26 mouse cellular contexts compared by ENCODE assay signal in genomic region chr13:100752529-100752928, GRCm38 (mm10). TPM values are rescaled to one million over a fixed set of nuclear protein-coding genes. Genes with fewer than 3 reads are reported as not detected.
A peak's percentile ranks its signal among the peaks of the same experiment; 100 is the strongest.
DNase-seq lines count a peak whose midpoint lies in the region; ATAC-seq and TF ChIP-seq lines count a peak whose summit lies in the region.
"Had no signal": no experiment of that assay in that cellular context is flagged by ENCODE, and none has a peak within 500 bp of the region (broad histone marks: within the 10 kb centered on the region; RNA-seq: fewer than 3 reads in every experiment).

No protein-coding gene starts in this region.

- no peaks in the 10 kb centered on the region for H3K27me3 ChIP-seq in heart, embryonic 10.5 days (ENCODE audit: insufficient read depth, poor library complexity, severe bottlenecking)
- no peaks in the 10 kb centered on the region for H3K27me3 ChIP-seq in liver, embryonic 14.5 days (ENCODE audit: control insufficient read depth, insufficient read depth, low read length)
- H3K27me3 ChIP-seq: embryonic facial prominence, embryonic 13.5 days; forebrain, embryonic 13.5 days; heart, embryonic 12.5 days; hindbrain, embryonic 15.5 days; intestine, embryonic 15.5 days; midbrain, embryonic 13.5 days had no signal

- no peak for TF ChIP-seq CTCF in liver, embryonic 14.5 days (IDR thresholded peaks at IDR 0.05; ENCODE audit: low read depth)

- H3K9me3 ChIP-seq in heart, embryonic 10.5 days, result no peaks in the 10 kb centered on the region
- no peaks in the 10 kb centered on the region for H3K9me3 ChIP-seq in liver, embryonic 14.5 days (ENCODE audit: control insufficient read depth, low read length)
- H3K9me3 ChIP-seq: embryonic facial prominence, embryonic 13.5 days; forebrain, embryonic 13.5 days; heart, embryonic 12.5 days; hindbrain, embryonic 15.5 days; intestine, embryonic 15.5 days; midbrain, embryonic 13.5 days had no signal

- no peaks in the 10 kb centered on the region for H3K36me3 ChIP-seq in heart, embryonic 10.5 days
- H3K36me3 ChIP-seq in liver, embryonic 14.5 days (replicated peaks; ENCODE audit: control insufficient read depth, insufficient read depth, low read depth), result no peaks in the 10 kb centered on the region
- H3K36me3 ChIP-seq: embryonic facial prominence, embryonic 13.5 days; heart, embryonic 12.5 days; hindbrain, embryonic 10.5 days; hindbrain, embryonic 15.5 days; intestine, embryonic 15.5 days; midbrain, embryonic 13.5 days had no signal

- TF ChIP-seq EP300 in liver, embryonic 14.5 days (IDR thresholded peaks at IDR 0.05; ENCODE audit: low read depth), result no peak

- peak overlapping the region; percentile 31 for H3K9ac ChIP-seq in liver, embryonic 14.5 days (replicated peaks)
- H3K9ac ChIP-seq: embryonic facial prominence, embryonic 13.5 days; forebrain, embryonic 13.5 days; heart, embryonic 12.5 days; hindbrain, embryonic 15.5 days; intestine, embryonic 15.5 days; midbrain, embryonic 13.5 days had no signal

- H3K4me3 ChIP-seq in heart, embryonic 10.5 days, result no peak overlapping the region
- no peak overlapping the region for H3K4me3 ChIP-seq in liver, embryonic 14.5 days (ENCODE audit: insufficient read depth in 1 of 2, low read depth in 2 of 2, low read length in 2 of 2)
- H3K4me3 ChIP-seq: embryonic facial prominence, embryonic 13.5 days; forebrain, embryonic 13.5 days; heart, embryonic 12.5 days; hindbrain, embryonic 10.5 days; hindbrain, embryonic 15.5 days; intestine, embryonic 15.5 days; midbrain, embryonic 13.5 days had no signal

- H3K4me1 ChIP-seq in heart, embryonic 10.5 days, result 0 out of 2 replicates have a peak, but pooled peaks cover 4% of the 10 kb centered on the region
- peaks cover 32 to 43% of the 10 kb centered on the region in 2 experiments for H3K4me1 ChIP-seq in liver, embryonic 14.5 days (replicated peaks; ENCODE audit: control insufficient read depth in 2 of 2, insufficient read depth in 2 of 2, low read length in 1 of 2)
- H3K4me1 ChIP-seq: embryonic facial prominence, embryonic 13.5 days; forebrain, embryonic 13.5 days; hindbrain, embryonic 10.5 days; hindbrain, embryonic 15.5 days; intestine, embryonic 15.5 days; midbrain, embryonic 13.5 days had no signal

- no peak for DNase-seq in heart, embryonic 10.5 days (ENCODE audit: low spot score)
- no peak for DNase-seq in heart, postnatal 14 days
- peak in 1 of 3 experiments; percentile 47 for DNase-seq in liver, embryonic 14.5 days (ENCODE audit: low read depth in 3 of 3, low spot score in 3 of 3)
- no peak for DNase-seq in spleen, postnatal 36 days (ENCODE audit: low spot score in 2 of 2)
- no peak for DNase-seq in frontal cortex, adult 2 months (ENCODE audit: extremely low spot score in 1 of 2, low spot score in 1 of 2)
- DNase-seq in cerebellum, postnatal 36 days, result no peak
- DNase-seq: adrenal gland, postnatal 25 days; cerebellum, adult 11-12 months; cerebellum, adult 9-11 months; gastrocnemius, postnatal 25 days; heart, adult 18-20 months; kidney, adult 8-10 months; kidney, postnatal 10 days; layer of hippocampus, postnatal 36 days; thymus, adult 18-20 months; thymus, postnatal 25 days had no signal

- WGBS in heart, embryonic 10.5 days, result 70% methylated on average over 8 of the region's 8 CpGs
- WGBS in liver, embryonic 14.5 days (ENCODE audit: insufficient replicate concordance), result 46% methylated on average over 8 of the region's 8 CpGs

- peak overlapping the region; percentile 33 for H3K4me2 ChIP-seq in liver, embryonic 14.5 days (ENCODE audit: low read depth)
- H3K4me2 ChIP-seq: embryonic facial prominence, embryonic 13.5 days; forebrain, embryonic 13.5 days; heart, embryonic 12.5 days; hindbrain, embryonic 15.5 days; intestine, embryonic 15.5 days; midbrain, embryonic 13.5 days had no signal

- peak; percentile 51; the same call in 1 of the 2 replicates for ATAC-seq in erythroid progenitor cell, adult 5-6 weeks (replicated peaks; ENCODE audit: low FRiP score, poor library complexity, severe bottlenecking)
- peak; percentile 64 for ATAC-seq in liver, embryonic 14.5 days (ENCODE audit: insufficient read depth)
- ATAC-seq: forebrain, embryonic 13.5 days; intestine, embryonic 15.5 days; midbrain, embryonic 13.5 days had no signal

- intact Hi-C loops in heart, postnatal 14 days (cut with DNase I), result no loop called here

- peak overlapping the region; percentile 11; the same call in 1 of the 2 replicates for H3K27ac ChIP-seq in heart, embryonic 10.5 days
- H3K27ac ChIP-seq in liver, embryonic 14.5 days, result peak overlapping the region; percentile 4
- H3K27ac ChIP-seq: embryonic facial prominence, embryonic 13.5 days; forebrain, embryonic 13.5 days; hindbrain, embryonic 10.5 days; hindbrain, embryonic 15.5 days; intestine, embryonic 15.5 days; macrophage; midbrain, embryonic 13.5 days had no signal

RNA-seq across cellular contexts. Expression of gene Mrps36, which starts 8.1 kb away (rescaled TPM):
- 202 and 238 TPM in 2 replicates for polyA plus RNA-seq in heart, embryonic 10.5 days (2016; fragmentation: Nextera tagmentation; extraction: Ambion mirVana)
- 100 to 1,000 TPM; 173 to 179 TPM for total RNA-seq in heart, postnatal 14 days (2021)
- total RNA-seq in erythroid progenitor cell, adult 5-6 weeks (2015; ENCODE audit: low replicate concordance), result 75.3 and 100 TPM in 2 replicates
- total RNA-seq in erythroid progenitor cell, adult 5-6 weeks (2017; ENCODE audit: low replicate concordance), result 52.8 and 99.2 TPM in 2 replicates
- 33.5 and 56.1 TPM in 2 replicates for polyA plus RNA-seq in liver, embryonic 14.5 days (2012; rRNA removed)
- 135 and 150 TPM in 2 replicates for polyA plus RNA-seq in liver, embryonic 14.5 days (2014; fragmentation: Nextera tagmentation; extraction: Ambion mirVana)
- polyA plus RNA-seq in frontal cortex, adult 2 months (2012; rRNA removed), result 79.5 and 83.3 TPM in 2 replicates

RNA-seq across cellular contexts. Expression of gene Cdk7, which starts 21.8 kb away (rescaled TPM):
- polyA plus RNA-seq in heart, embryonic 10.5 days (2016; fragmentation: Nextera tagmentation; extraction: Ambion mirVana), result 86.2 and 106 TPM in 2 replicates
- total RNA-seq in heart, postnatal 14 days (2021), result 10 to 100 TPM; 24.1 to 24.9 TPM
- total RNA-seq in erythroid progenitor cell, adult 5-6 weeks (2015; ENCODE audit: low replicate concordance), result 4.3 and 19.3 TPM in 2 replicates
- 9.4 and 23.6 TPM in 2 replicates for total RNA-seq in erythroid progenitor cell, adult 5-6 weeks (2017; ENCODE audit: low replicate concordance)
- 11.7 and 16.6 TPM in 2 replicates for polyA plus RNA-seq in liver, embryonic 14.5 days (2012; rRNA removed)
- polyA plus RNA-seq in liver, embryonic 14.5 days (2014; fragmentation: Nextera tagmentation; extraction: Ambion mirVana), result 36.7 and 40.2 TPM in 2 replicates
- 18.6 and 22.2 TPM in 2 replicates for polyA plus RNA-seq in frontal cortex, adult 2 months (2012; rRNA removed)

RNA-seq across cellular contexts. Expression of gene Cenph, which starts 23.2 kb away (rescaled TPM):
- polyA plus RNA-seq in heart, embryonic 10.5 days (2016; fragmentation: Nextera tagmentation; extraction: Ambion mirVana), result 28.9 and 38.1 TPM in 2 replicates
- under 1 TPM; 0.36 to 0.80 TPM for total RNA-seq in heart, postnatal 14 days (2021)
- 75.5 and 87.6 TPM in 2 replicates for total RNA-seq in erythroid progenitor cell, adult 5-6 weeks (2015; ENCODE audit: low replicate concordance)
- total RNA-seq in erythroid progenitor cell, adult 5-6 weeks (2017; ENCODE audit: low replicate concordance), result 44.6 and 60.3 TPM in 2 replicates
- 13.9 and 26.6 TPM in 2 replicates for polyA plus RNA-seq in liver, embryonic 14.5 days (2012; rRNA removed)
- 40.2 and 40.3 TPM in 2 replicates for polyA plus RNA-seq in liver, embryonic 14.5 days (2014; fragmentation: Nextera tagmentation; extraction: Ambion mirVana)
- polyA plus RNA-seq in frontal cortex, adult 2 months (2012; rRNA removed), result 1.7 TPM in 2 replicates
- total RNA-seq: gastrocnemius, postnatal 25 days; heart, adult 18-20 months; liver, adult 2 months had no signal

RNA-seq across cellular contexts. Expression of gene Ccnb1, which starts 33.8 kb away (rescaled TPM):
- polyA plus RNA-seq in heart, embryonic 10.5 days (2016; fragmentation: Nextera tagmentation; extraction: Ambion mirVana), result 295 and 306 TPM in 2 replicates
- total RNA-seq in heart, postnatal 14 days (2021), result 10 to 100 TPM in 1 of 2 experiments, 1 to 10 TPM in 1; 4.7 to 13.4 TPM
- 339 and 351 TPM in 2 replicates for total RNA-seq in erythroid progenitor cell, adult 5-6 weeks (2015; ENCODE audit: low replicate concordance)
- 507 and 678 TPM in 2 replicates for total RNA-seq in erythroid progenitor cell, adult 5-6 weeks (2017; ENCODE audit: low replicate concordance)
- 100 and 123 TPM in 2 replicates for polyA plus RNA-seq in liver, embryonic 14.5 days (2012; rRNA removed)
- polyA plus RNA-seq in liver, embryonic 14.5 days (2014; fragmentation: Nextera tagmentation; extraction: Ambion mirVana), result 255 and 287 TPM in 2 replicates
- polyA plus RNA-seq in frontal cortex, adult 2 months (2012; rRNA removed), result 1.5 and 1.6 TPM in 2 replicates
